ENCODE assay signal across 8 mouse cellular contexts in genomic region chr15:102326892-102327291, GRCm38 (mm10). TPM values are rescaled to one million over a fixed set of nuclear protein-coding genes. Genes with fewer than 3 reads are reported as not detected.
DNase-seq lines count a peak whose midpoint lies in the region; ATAC-seq and TF ChIP-seq lines count a peak whose summit lies in the region.

No protein-coding gene starts in this region.

- H3K9ac ChIP-seq in liver, embryonic 12.5 days = peak overlapping the region; percentile 78

- no peak overlapping the region for H3K27ac ChIP-seq in spleen, adult 2 months (ENCODE audit: insufficient read depth, low read length)
- no peak overlapping the region for H3K27ac ChIP-seq in liver, embryonic 12.5 days

- H3K4me1 ChIP-seq in erythroblast, embryonic 14.5 days (ENCODE audit: control insufficient read depth) = peaks cover 27% of the 10 kb centered on the region
- H3K4me1 ChIP-seq in spleen, adult 2 months (ENCODE audit: control insufficient read depth, insufficient read depth, insufficient read length) = peaks cover 2% of the 10 kb centered on the region; the same call in 1 of the 2 replicates
- H3K4me1 ChIP-seq in liver, embryonic 12.5 days = peaks cover 27% of the 10 kb centered on the region

- no peaks in the 10 kb centered on the region for H3K27me3 ChIP-seq in erythroblast, embryonic 14.5 days (ENCODE audit: control insufficient read depth)
- H3K27me3 ChIP-seq in spleen, adult 2 months (ENCODE audit: control insufficient read depth, insufficient read depth, low read length) = no peaks in the 10 kb centered on the region
- H3K27me3 ChIP-seq in liver, embryonic 12.5 days (replicated peaks) = no peaks in the 10 kb centered on the region

- WGBS in spleen, adult 2 months = 48% methylated on average over 8 of the region's 8 CpGs
- WGBS in liver, embryonic 12.5 days (ENCODE audit: insufficient replicate concordance) = 50% methylated on average over 8 of the region's 8 CpGs

- H3K9me3 ChIP-seq in erythroblast, embryonic 14.5 days (ENCODE audit: control insufficient read depth, low read length) = no peaks in the 10 kb centered on the region
- H3K9me3 ChIP-seq in liver, embryonic 12.5 days (replicated peaks) = no peaks in the 10 kb centered on the region

- no peak for DNase-seq in spleen, adult 2 months (ENCODE audit: low read depth in 1 of 2, low spot score in 2 of 2)
- no peak for DNase-seq in spleen, adult 12 weeks (ENCODE audit: low spot score)
- DNase-seq in adrenal gland, adult 18-20 months (ENCODE audit: low spot score in 2 of 2) = no peak
- no peak for DNase-seq in ovary, postnatal 14 days (ENCODE audit: low spot score)

- no peak for TF ChIP-seq CTCF in spleen, adult 2 months (IDR thresholded peaks at IDR 0.05; ENCODE audit: extremely low read depth, insufficient read depth, insufficient read length, insufficient replicate concordance)

- H3K4me2 ChIP-seq in liver, embryonic 12.5 days = peak overlapping the region; percentile 73

- peak overlapping the region; percentile 71 for H3K4me3 ChIP-seq in erythroblast, embryonic 14.5 days (replicated peaks)
- H3K4me3 ChIP-seq in spleen, adult 2 months (ENCODE audit: extremely low read depth, insufficient read depth, insufficient read length) = peak overlapping the region; percentile 84; the same call in 1 of the 2 replicates
- peak overlapping the region; percentile 75 for H3K4me3 ChIP-seq in liver, embryonic 12.5 days

- no peak for ATAC-seq in erythroblast, adult 5-6 weeks (replicated peaks; ENCODE audit: low FRiP score, poor library complexity, severe bottlenecking)
- ATAC-seq in liver, embryonic 12.5 days = no peak
- no peak for ATAC-seq in erythroid progenitor cell, adult 5-6 weeks (replicated peaks; ENCODE audit: low FRiP score, poor library complexity, severe bottlenecking)

- H3K36me3 ChIP-seq in erythroblast, embryonic 14.5 days (ENCODE audit: control insufficient read depth) = peaks cover 63% of the 10 kb centered on the region
- H3K36me3 ChIP-seq in spleen, adult 2 months (ENCODE audit: control insufficient read depth, insufficient read depth, low read length) = peaks cover 5% of the 10 kb centered on the region; the same call in 1 of the 2 replicates
- H3K36me3 ChIP-seq in liver, embryonic 12.5 days = peaks cover 57% of the 10 kb centered on the region

- no peak for TF ChIP-seq POLR2A in spleen, adult 2 months (IDR thresholded peaks at IDR 0.05; ENCODE audit: low read depth, low read length)

RNA-seq across cellular contexts. Expression of gene Pfdn5, which starts 1.0 kb away (rescaled TPM):
- 1.2 and 3.3 TPM in 2 replicates for polyA plus RNA-seq in erythroblast, embryonic 14.5 days (2012)
- total RNA-seq in erythroblast, adult 5-6 weeks (2015; ENCODE audit: low replicate concordance) = 71.1 and 131 TPM in 2 replicates
- total RNA-seq in erythroblast, adult 5-6 weeks (2017; ENCODE audit: low replicate concordance) = 120 and 128 TPM in 2 replicates
- polyA plus RNA-seq in spleen, adult 2 months (2012; rRNA removed) = 51.9 and 63.6 TPM in 2 replicates
- 150 and 168 TPM in 2 replicates for polyA plus RNA-seq in liver, embryonic 12.5 days (2016; fragmentation: Nextera tagmentation; extraction: Ambion mirVana)
- total RNA-seq in adrenal gland, adult 18-20 months (2021) = 100 to 1,000 TPM; 443 to 458 TPM
- 121 and 130 TPM in 2 replicates for total RNA-seq in erythroid progenitor cell, adult 5-6 weeks (2015; ENCODE audit: low replicate concordance)
- total RNA-seq in erythroid progenitor cell, adult 5-6 weeks (2017; ENCODE audit: low replicate concordance) = 68.3 and 116 TPM in 2 replicates

RNA-seq across cellular contexts. Expression of gene Myg1, which starts 4.6 kb away (rescaled TPM):
- polyA plus RNA-seq in erythroblast, embryonic 14.5 days (2012) = 6.4 and 8.0 TPM in 2 replicates
- 9.4 and 10.0 TPM in 2 replicates for total RNA-seq in erythroblast, adult 5-6 weeks (2015; ENCODE audit: low replicate concordance)
- 14.3 and 14.9 TPM in 2 replicates for total RNA-seq in erythroblast, adult 5-6 weeks (2017; ENCODE audit: low replicate concordance)
- 41.9 and 48.4 TPM in 2 replicates for polyA plus RNA-seq in spleen, adult 2 months (2012; rRNA removed)
- 62.0 and 66.8 TPM in 2 replicates for polyA plus RNA-seq in liver, embryonic 12.5 days (2016; fragmentation: Nextera tagmentation; extraction: Ambion mirVana)
- total RNA-seq in adrenal gland, adult 18-20 months (2021) = 10 to 100 TPM; 48.9 to 54.7 TPM
- 27.8 and 39.0 TPM in 2 replicates for total RNA-seq in erythroid progenitor cell, adult 5-6 weeks (2015; ENCODE audit: low replicate concordance)
- total RNA-seq in erythroid progenitor cell, adult 5-6 weeks (2017; ENCODE audit: low replicate concordance) = 16.2 and 29.7 TPM in 2 replicates

RNA-seq across cellular contexts. Expression of gene Aaas, which starts 23.7 kb away (rescaled TPM):
- 13.7 and 18.1 TPM in 2 replicates for polyA plus RNA-seq in erythroblast, embryonic 14.5 days (2012)
- 30.3 and 60.7 TPM in 2 replicates for total RNA-seq in erythroblast, adult 5-6 weeks (2015; ENCODE audit: low replicate concordance)
- 11.7 and 49.7 TPM in 2 replicates for total RNA-seq in erythroblast, adult 5-6 weeks (2017; ENCODE audit: low replicate concordance)
- 51.9 and 55.8 TPM in 2 replicates for polyA plus RNA-seq in spleen, adult 2 months (2012; rRNA removed)
- polyA plus RNA-seq in liver, embryonic 12.5 days (2016; fragmentation: Nextera tagmentation; extraction: Ambion mirVana) = 69.7 and 74.7 TPM in 2 replicates
- total RNA-seq in adrenal gland, adult 18-20 months (2021) = 10 to 100 TPM; 12.0 to 14.7 TPM
- total RNA-seq in erythroid progenitor cell, adult 5-6 weeks (2015; ENCODE audit: low replicate concordance) = 41.9 and 51.5 TPM in 2 replicates
- total RNA-seq in erythroid progenitor cell, adult 5-6 weeks (2017; ENCODE audit: low replicate concordance) = 18.2 and 49.8 TPM in 2 replicates

RNA-seq across cellular contexts. Expression of gene Espl1, which starts 30.8 kb away (rescaled TPM):
- polyA plus RNA-seq in erythroblast, embryonic 14.5 days (2012) = 12.0 and 15.2 TPM in 2 replicates
- total RNA-seq in erythroblast, adult 5-6 weeks (2015; ENCODE audit: low replicate concordance) = 4.8 and 10.9 TPM in 2 replicates
- total RNA-seq in erythroblast, adult 5-6 weeks (2017; ENCODE audit: low replicate concordance) = 29.3 and 37.1 TPM in 2 replicates
- polyA plus RNA-seq in spleen, adult 2 months (2012; rRNA removed) = 8.9 and 15.1 TPM in 2 replicates
- 38.6 and 39.4 TPM in 2 replicates for polyA plus RNA-seq in liver, embryonic 12.5 days (2016; fragmentation: Nextera tagmentation; extraction: Ambion mirVana)
- total RNA-seq in adrenal gland, adult 18-20 months (2021) = 1 to 10 TPM; 1.3 to 1.9 TPM
- 145 and 158 TPM in 2 replicates for total RNA-seq in erythroid progenitor cell, adult 5-6 weeks (2015; ENCODE audit: low replicate concordance)
- total RNA-seq in erythroid progenitor cell, adult 5-6 weeks (2017; ENCODE audit: low replicate concordance) = 127 and 176 TPM in 2 replicates

RNA-seq across cellular contexts. Expression of gene Sp7, which starts 40.1 kb away (rescaled TPM):
- not detected in 2 replicates for polyA plus RNA-seq in erythroblast, embryonic 14.5 days (2012)
- not detected in 2 replicates for total RNA-seq in erythroblast, adult 5-6 weeks (2015; ENCODE audit: low replicate concordance)
- not detected in 2 replicates for total RNA-seq in erythroblast, adult 5-6 weeks (2017; ENCODE audit: low replicate concordance)
- polyA plus RNA-seq in spleen, adult 2 months (2012; rRNA removed) = not detected in 2 replicates
- 0.37 and 0.63 TPM in 2 replicates for polyA plus RNA-seq in liver, embryonic 12.5 days (2016; fragmentation: Nextera tagmentation; extraction: Ambion mirVana)
- total RNA-seq in adrenal gland, adult 18-20 months (2021) = under 1 TPM in 1 of 2 experiments, not detected in 1; 0.10 TPM
- not detected in 2 replicates for total RNA-seq in erythroid progenitor cell, adult 5-6 weeks (2015; ENCODE audit: low replicate concordance)
- not detected in 2 replicates for total RNA-seq in erythroid progenitor cell, adult 5-6 weeks (2017; ENCODE audit: low replicate concordance)
